Mouse (Mus musculus) MEL (cell line): ENCODE results near the gene Olfr55. TPM values are rescaled to one million over a fixed set of nuclear protein-coding genes. Genes with fewer than 3 reads are reported as not detected.
"Not testable (repeated sequence)": the region's sequence is repeated elsewhere in the genome, so short reads cannot be mapped to it uniquely, and the experiment has no call there.

Source experiments
- DNase-seq: peaks from one replicate; pipeline ENCODE4 v3.0.0; 2011; ENCODE audit warnings: low read depth, low spot score
- H3K27ac ChIP-seq: 2 replicates; pipeline ENCODE4 v1.5.1; 2012; ENCODE audit warnings: low read depth, mild to moderate bottlenecking, control low read depth, low read length, moderate library complexity; ENCODE audit not compliant: control insufficient read depth
- H3K27me3 ChIP-seq, 2 experiments: fragments of 150-350 bp in 1 of 2; sonication (generic) in 1 of 2; 2 replicates each; pipeline ENCODE4 v1.6.1; 2012; ENCODE audit warnings: low read length in 2 of 2, mild to moderate bottlenecking in 2 of 2, improper control_type of control experiment in 1 of 2, moderate library complexity in 1 of 2; ENCODE audit not compliant: insufficient read depth in 2 of 2, control insufficient read depth in 1 of 2
- H3K36me3 ChIP-seq, 2 experiments: 2 replicates each; pipeline ENCODE4 v1.6.1; 2012 to 2014; ENCODE audit warnings: low read length in 2 of 2, improper control_type of control experiment in 1 of 2, inconsistent platforms in 1 of 2, mild to moderate bottlenecking in 1 of 2; ENCODE audit not compliant: insufficient read depth in 2 of 2, control insufficient read depth in 1 of 2
- H3K4me1 ChIP-seq, 2 experiments: fragments of 150-350 bp in 1 of 2; sonication (generic) in 1 of 2; 2 replicates each; pipeline ENCODE4 v1.6.1; 2012; ENCODE audit warnings: low read length in 2 of 2, improper control_type of control experiment in 1 of 2, mild to moderate bottlenecking in 1 of 2; ENCODE audit not compliant: insufficient read depth in 2 of 2, control insufficient read depth in 1 of 2
- H3K4me3 ChIP-seq, 2 experiments: fragments of 150-350 bp in 1 of 2; sonication (generic) in 1 of 2; 2 replicates each; pipeline ENCODE4 v1.5.1; 2012; ENCODE audit warnings: low read depth in 2 of 2, low read length in 2 of 2, mild to moderate bottlenecking in 2 of 2, moderate library complexity in 2 of 2, control low read depth in 1 of 2, improper control_type of control experiment in 1 of 2; ENCODE audit not compliant: control insufficient read depth in 1 of 2, insufficient read depth in 1 of 2
- H3K79me2 ChIP-seq: 2 replicates; pipeline ENCODE4 v1.6.1; 2012; ENCODE audit warnings: mild to moderate bottlenecking, low read length, moderate library complexity; ENCODE audit not compliant: control insufficient read depth, poor library complexity, insufficient read depth
- H3K9ac ChIP-seq: 2 replicates; pipeline ENCODE4 v1.6.1; 2012; ENCODE audit warnings: low read depth, mild to moderate bottlenecking, control low read depth, low read length, moderate library complexity; ENCODE audit not compliant: control insufficient read depth, poor library complexity, severe bottlenecking
- H3K9me3 ChIP-seq: fragments of 150-350 bp; sonication (generic); replicated peaks from 2 replicates; pipeline ENCODE4 v1.6.1; 2012; ENCODE audit warnings: mild to moderate bottlenecking, low read length, improper control_type of control experiment, moderate library complexity; ENCODE audit not compliant: insufficient read depth
- CHD1 ChIP-seq: IDR thresholded peaks from 2 replicates; pipeline ENCODE4 v1.6.1; 2012; ENCODE audit warnings: low read depth, mild to moderate bottlenecking, inconsistent platforms, low read length, improper control_type of control experiment
- CHD2 ChIP-seq: IDR thresholded peaks from 2 replicates; pipeline ENCODE4 v1.6.1; 2011; ENCODE audit warnings: low read length, improper control_type of control experiment
- CTCF ChIP-seq, 3 experiments: IDR thresholded peaks in 2 of 3; conservative IDR thresholded peaks in 1 of 3; 2 replicates each; pipeline ENCODE4 v1.5.1; 2011 to 2012; ENCODE audit warnings: low read length in 3 of 3, low read depth in 2 of 3, mild to moderate bottlenecking in 2 of 3, improper control_type of control experiment in 1 of 3, inconsistent platforms in 1 of 3, mixed read lengths in 1 of 3, moderate library complexity in 1 of 3; ENCODE audit not compliant: control insufficient read depth in 1 of 3, insufficient read depth in 1 of 3, poor library complexity in 1 of 3, severe bottlenecking in 1 of 3
- E2F4 ChIP-seq: IDR thresholded peaks from 2 replicates; pipeline ENCODE4 v1.6.1; 2011; ENCODE audit warnings: low read depth, low read length, improper control_type of control experiment, borderline replicate concordance
- ELF1 ChIP-seq: IDR thresholded peaks from 2 replicates; pipeline ENCODE4 v1.6.1; 2014; ENCODE audit warnings: low read depth, mild to moderate bottlenecking, inconsistent platforms, low read length, improper control_type of control experiment, moderate library complexity
- EP300 ChIP-seq, 2 experiments: IDR thresholded peaks; 2 replicates each; pipeline ENCODE4 v1.6.1; 2011; ENCODE audit warnings: improper control_type of control experiment in 2 of 2, low read length in 2 of 2, low read depth in 1 of 2, mild to moderate bottlenecking in 1 of 2
- MAZ ChIP-seq: IDR thresholded peaks from 2 replicates; pipeline ENCODE4 v1.6.1; 2012; ENCODE audit warnings: low read depth, mild to moderate bottlenecking, inconsistent platforms, low read length, improper control_type of control experiment
- POLR2A ChIP-seq, 2 experiments: IDR thresholded peaks; 2 replicates each; pipeline ENCODE4 v1.6.1; 2011 to 2012; ENCODE audit warnings: low read length in 2 of 2, mild to moderate bottlenecking in 2 of 2, control low read depth in 1 of 2, improper control_type of control experiment in 1 of 2, low read depth in 1 of 2, moderate library complexity in 1 of 2; ENCODE audit not compliant: control insufficient read depth in 1 of 2, insufficient read depth in 1 of 2, poor library complexity in 1 of 2
- POLR2AphosphoS2 ChIP-seq: IDR thresholded peaks from 2 replicates; pipeline ENCODE4 v1.6.1; 2011; ENCODE audit warnings: low read length, improper control_type of control experiment
- POLR2AphosphoS5 ChIP-seq: IDR thresholded peaks from 2 replicates; pipeline ENCODE4 v1.6.1; 2012; ENCODE audit warnings: low read depth, borderline replicate concordance, mild to moderate bottlenecking, inconsistent platforms, low read length, moderate library complexity, mixed read lengths
- SIN3A ChIP-seq: IDR thresholded peaks from 2 replicates; pipeline ENCODE4 v1.6.1; 2012; ENCODE audit warnings: low read length, improper control_type of control experiment, inconsistent platforms
- TAL1 ChIP-seq: IDR thresholded peaks from 2 replicates; pipeline ENCODE4 v1.6.1; 2012; ENCODE audit warnings: mild to moderate bottlenecking, inconsistent platforms, low read length, moderate library complexity, mixed read lengths
- USF2 ChIP-seq, 2 experiments: IDR thresholded peaks; 2 replicates each; pipeline ENCODE4 v1.6.1; 2011 to 2012; ENCODE audit warnings: improper control_type of control experiment in 2 of 2, low read length in 2 of 2, borderline replicate concordance in 1 of 2, inconsistent platforms in 1 of 2, low read depth in 1 of 2, mild to moderate bottlenecking in 1 of 2; ENCODE audit not compliant: insufficient read depth in 1 of 2
- ZKSCAN1 ChIP-seq: IDR thresholded peaks from 2 replicates; pipeline ENCODE4 v1.6.1; 2012; ENCODE audit warnings: low read depth, mild to moderate bottlenecking, inconsistent platforms, low read length, improper control_type of control experiment, moderate library complexity
- ZMIZ1 ChIP-seq: IDR thresholded peaks from 2 replicates; pipeline ENCODE4 v1.6.1; 2012; ENCODE audit warnings: low read depth, mild to moderate bottlenecking, inconsistent platforms, low read length, improper control_type of control experiment, moderate library complexity
- ZNF384 ChIP-seq: IDR thresholded peaks from 2 replicates; pipeline ENCODE4 v1.6.1; 2012; ENCODE audit warnings: low read depth, mild to moderate bottlenecking, inconsistent platforms, low read length, improper control_type of control experiment
- polyA plus RNA-seq, 2 experiments: library from polyadenylated mRNA; stranded (reverse) in 1 of 2; unstranded in 1 of 2; fragments of >175 nt in 1 of 2; fragments of >200 nt in 1 of 2; gene quantifications; 2 replicates each; pipeline versions ENCODE4 v1.2.1 to v1.2.4; 2012; ENCODE audit warnings: low replicate concordance in 2 of 2, low read depth in 1 of 2; ENCODE audit not compliant: insufficient read length in 2 of 2, insufficient read depth in 1 of 2, missing spikeins in 1 of 2
- total RNA-seq: library from RNA; depleted of rRNA; stranded (reverse); fragments of 300-350 nt; gene quantifications from 2 replicates; pipeline ENCODE4 v1.2.3, GENCODE M21; 2012; rRNA removed

Gene Olfr55
- total RNA-seq = not detected in 2 replicates
- polyA plus RNA-seq = not detected

- H3K4me1 ChIP-seq, H3K27ac ChIP-seq, H3K4me3 ChIP-seq, DNase-seq, H3K79me2 ChIP-seq, H3K36me3 ChIP-seq, H3K9me3 ChIP-seq, H3K9ac ChIP-seq, H3K27me3 ChIP-seq: not testable (repeated sequence)
Observed at GRCm38 (mm10) chr17:33168147-33168546, at the start of gene Olfr55. Gene Olfr55 (plus strand): TSS chr17:33168447.

GRCm38 (mm10) chr17:33124546-33124945 lies 43.7 kb upstream of the Olfr55 start:
- TF ChIP-seq POLR2A (IDR thresholded peaks at IDR 0.05; ENCODE audit: control insufficient read depth in 1 of 2, insufficient read depth in 1 of 2, low read depth in 1 of 2, low read length in 2 of 2, poor library complexity in 1 of 2) (no peak), ZKSCAN1 (no peak), ZMIZ1 (no peak), POLR2AphosphoS5 (no peak), ZNF384 (no peak), CHD1 (no peak), USF2 (IDR thresholded peaks at IDR 0.05; ENCODE audit: borderline replicate concordance in 1 of 2, insufficient read depth in 1 of 2, low read depth in 1 of 2, low read length in 2 of 2) (no peak), POLR2AphosphoS2 (no peak), E2F4 (no peak), CHD2 (no peak)
- no peak for DNase-seq
- no peaks in the 10 kb centered on the region for H3K9me3 ChIP-seq
- no peak overlapping the region for H3K27ac ChIP-seq
- H3K4me1 ChIP-seq = no peaks in the 10 kb centered on the region
- H3K79me2 ChIP-seq = no peaks in the 10 kb centered on the region
- H3K36me3 ChIP-seq = no peaks in the 10 kb centered on the region
- H3K4me3 ChIP-seq = no peak overlapping the region
- H3K9ac ChIP-seq = no peak overlapping the region
- no peaks in the 10 kb centered on the region for H3K27me3 ChIP-seq

- H3K4me1 ChIP-seq = no peaks in the 10 kb centered on the region
- no peak overlapping the region for H3K9ac ChIP-seq
- TF ChIP-seq ZMIZ1 (no peak), CTCF (IDR thresholded peaks at IDR 0.05 in 2 of 3, conservative IDR thresholded peaks at IDR 0.05 in 1 of 3; ENCODE audit: control insufficient read depth in 1 of 3, insufficient read depth in 1 of 3, low read depth in 2 of 3, low read length in 3 of 3, poor library complexity in 1 of 3, severe bottlenecking in 1 of 3) (no peak), SIN3A (no peak), TAL1 (no peak), ELF1 (no peak), USF2 (IDR thresholded peaks at IDR 0.05; ENCODE audit: borderline replicate concordance in 1 of 2, insufficient read depth in 1 of 2, low read depth in 1 of 2, low read length in 2 of 2) (no peak), POLR2A (IDR thresholded peaks at IDR 0.05; ENCODE audit: control insufficient read depth in 1 of 2, insufficient read depth in 1 of 2, low read depth in 1 of 2, low read length in 2 of 2, poor library complexity in 1 of 2) (no peak), EP300 (IDR thresholded peaks at IDR 0.05; ENCODE audit: low read depth in 1 of 2, low read length in 2 of 2) (no peak), MAZ (no peak)
- TF ChIP-seq, all 39 proteins: peak for 0
- Histone ChIP-seq H3K27me3 (no peaks in the 10 kb centered on the region), H3K4me3 (no peak overlapping the region), H3K27ac (no peak overlapping the region), H3K9me3 (no peaks in the 10 kb centered on the region), H3K79me2 (no peaks in the 10 kb centered on the region), H3K36me3 (no peaks in the 10 kb centered on the region)
- no peak for DNase-seq
Observed at GRCm38 (mm10) chr17:33126257-33126656, 42.0 kb upstream of the Olfr55 start.
